Mouse (Mus musculus) large intestine, adult 2 months (tissue): ENCODE results near the gene Etl4. TPM values are rescaled to one million over a fixed set of nuclear protein-coding genes. Genes with fewer than 3 reads are reported as not detected.
"Not testable (repeated sequence)": the region's sequence is repeated elsewhere in the genome, so short reads cannot be mapped to it uniquely, and the experiment has no call there.

Source experiments
- DNase-seq: peaks from one replicate; pipeline ENCODE4 v3.0.0-alpha.2; 2012; ENCODE audit warnings: low read depth, low spot score
- WGBS: fragments of 180-500 bp; shearing (Covaris S2); methylation state at CpG from one replicate; pipeline ENCODE4 v1.1.7; 2018; 5-methylcytosine and 5-hydroxymethylcytosine counted together
- polyA plus RNA-seq: library from polyadenylated mRNA; depleted of rRNA; stranded (reverse); fragments of >200 nt; gene quantifications from 2 replicates; pipeline ENCODE4 v1.2.3, GENCODE M21; 2012

Gene Etl4
- polyA plus RNA-seq, 1 experiment: 18.2 TPM

GRCm38 (mm10) chr2:20290982-20291740 lies 381.6 kb downstream of the Etl4 start:
- 59% methylated on average over 4 of the region's 4 CpGs for WGBS
- no peak for DNase-seq

- DNase-seq: no peak
- WGBS: 31% methylated on average over 2 of the region's 2 CpGs
These were observed 382.1 kb downstream of the Etl4 start for GRCm38 (mm10) chr2:20291741-20292110.

GRCm38 (mm10) chr2:20293336-20293735 lies 383.8 kb downstream of the Etl4 start:
- WGBS: 84% methylated on average over 8 of the region's 8 CpGs

GRCm38 (mm10) chr2:20294596-20294995 lies 385.0 kb downstream of the Etl4 start:
- WGBS: 24% methylated on average over 4 of the region's 4 CpGs
- DNase-seq: no peak

More at GRCm38 (mm10) chr2:20293336-20293735, 383.8 kb downstream of the Etl4 start:
- no peak for DNase-seq

- WGBS: 94% methylated on average over 3 of the region's 3 CpGs
These were observed 392.9 kb downstream of the Etl4 start for GRCm38 (mm10) chr2:20302517-20302916.

GRCm38 (mm10) chr2:20324954-20325353 lies 415.4 kb downstream of the Etl4 start:
- WGBS: 17% methylated on average over 1 of the region's 1 CpGs
- no peak for DNase-seq

More at GRCm38 (mm10) chr2:20302517-20302916, 392.9 kb downstream of the Etl4 start:
- no peak for DNase-seq

- WGBS: 96% methylated on average over 6 of the region's 6 CpGs
- DNase-seq: no peak
These were observed 426.6 kb downstream of the Etl4 start for GRCm38 (mm10) chr2:20336176-20336575.

GRCm38 (mm10) chr2:20339016-20339734 lies 429.6 kb downstream of the Etl4 start:
- WGBS: 17% methylated on average over 7 of the region's 7 CpGs
- DNase-seq: no peak

- WGBS: 4% methylated on average over 12 of the region's 12 CpGs
- peak; percentile 63 for DNase-seq
These were observed 430.3 kb downstream of the Etl4 start for GRCm38 (mm10) chr2:20339919-20340318.

- WGBS: 26% methylated on average over 3 of the region's 3 CpGs
- DNase-seq: no peak
These were observed 437.3 kb downstream of the Etl4 start for GRCm38 (mm10) chr2:20346873-20347272.

- DNase-seq: no peak
- WGBS: 74% methylated on average over 5 of the region's 5 CpGs
These were observed 439.7 kb downstream of the Etl4 start for GRCm38 (mm10) chr2:20349268-20349667.

GRCm38 (mm10) chr2:20352796-20353195 lies 443.2 kb downstream of the Etl4 start:
- no peak for DNase-seq

GRCm38 (mm10) chr2:20377026-20377425 lies 467.4 kb downstream of the Etl4 start:
- DNase-seq: no peak
- WGBS: 81% methylated on average over 2 of the region's 2 CpGs

- not testable (repeated sequence) for DNase-seq
- 97% methylated on average over 5 of the region's 8 CpGs for WGBS
These were observed 471.3 kb downstream of the Etl4 start for GRCm38 (mm10) chr2:20380874-20381273.

GRCm38 (mm10) chr2:20394083-20394482 lies 484.5 kb downstream of the Etl4 start:
- no peak for DNase-seq

- DNase-seq: no peak
- WGBS: 85% methylated on average over 6 of the region's 6 CpGs
These were observed 487.4 kb downstream of the Etl4 start for GRCm38 (mm10) chr2:20396978-20397377.

GRCm38 (mm10) chr2:20400556-20400955 lies 491.0 kb downstream of the Etl4 start:
- WGBS: 46% methylated on average over 3 of the region's 3 CpGs
- DNase-seq: no peak

- no peak for DNase-seq
- 42% methylated on average over 1 of the region's 1 CpGs for WGBS
These were observed 494.8 kb downstream of the Etl4 start for GRCm38 (mm10) chr2:20404395-20404794.

- 62% methylated on average over 5 of the region's 5 CpGs for WGBS
- no peak for DNase-seq
These were observed 497.5 kb downstream of the Etl4 start for GRCm38 (mm10) chr2:20407101-20407500.

- no peak for DNase-seq
- WGBS: 86% methylated on average over 4 of the region's 4 CpGs
These were observed 505.3 kb downstream of the Etl4 start for GRCm38 (mm10) chr2:20414856-20415255.
